Mouse (Mus musculus) limb, embryonic 14.5 days (tissue): ENCODE results near the gene Pex11g. TPM values are rescaled to one million over a fixed set of nuclear protein-coding genes. Genes with fewer than 3 reads are reported as not detected.

Experiments
- ATAC-seq: fragments of 200-750 bp; cut with Nextera tagmentation; 2 replicates; pipeline ENCODE4 v1.8.0; 2017; ENCODE audit warnings: low read depth, moderate number of reproducible peaks, moderate TSS enrichment; ENCODE audit not compliant: low FRiP score
- DNase-seq: peaks from one replicate; pipeline ENCODE4 v3.0.0-alpha.2; 2015; ENCODE audit warnings: low spot score
- H3K27ac ChIP-seq: fragments of 300-500 bp; sonication (generic); replicated peaks from 2 replicates; pipeline ENCODE4 v1.5.1; 2014; ENCODE audit warnings: low read depth, mild to moderate bottlenecking, low read length, moderate library complexity, mixed read lengths
- H3K27me3 ChIP-seq: fragments of 300-500 bp; sonication (generic); 2 replicates; pipeline ENCODE4 v1.6.1; 2014; ENCODE audit warnings: low read length, mixed read lengths; ENCODE audit not compliant: control insufficient read depth, insufficient read depth
- H3K36me3 ChIP-seq: fragments of 300-500 bp; sonication (generic); 2 replicates; pipeline ENCODE4 v1.6.1; 2014; ENCODE audit warnings: mild to moderate bottlenecking, low read length, moderate library complexity, mixed read lengths; ENCODE audit not compliant: control insufficient read depth, insufficient read depth
- H3K4me1 ChIP-seq: fragments of 300-500 bp; sonication (generic); 2 replicates; pipeline ENCODE4 v1.6.1; 2014; ENCODE audit warnings: antibody characterized with exemption, low read length, mixed read lengths; ENCODE audit not compliant: control insufficient read depth, insufficient read depth
- H3K4me2 ChIP-seq: fragments of 300-500 bp; sonication (generic); replicated peaks from 2 replicates; pipeline ENCODE4 v1.6.1; 2014; ENCODE audit warnings: low read depth, mild to moderate bottlenecking, low read length, moderate library complexity; ENCODE audit not compliant: severe bottlenecking
- H3K4me3 ChIP-seq: fragments of 300-500 bp; sonication (generic); replicated peaks from 2 replicates; pipeline ENCODE4 v1.5.1; 2014; ENCODE audit warnings: low read length
- H3K9ac ChIP-seq: fragments of 300-500 bp; sonication (generic); 2 replicates; pipeline ENCODE4 v1.6.1; 2014; ENCODE audit warnings: mild to moderate bottlenecking, low read depth, low read length, moderate library complexity; ENCODE audit not compliant: severe bottlenecking
- H3K9me3 ChIP-seq: fragments of 300-500 bp; sonication (generic); 2 replicates; pipeline ENCODE4 v1.6.1; 2016; ENCODE audit warnings: low read length; ENCODE audit not compliant: control insufficient read depth
- POLR2A ChIP-seq: fragments of 200-500 bp; IDR thresholded peaks from 2 replicates; pipeline ENCODE4 v1.8.0; 2012; ENCODE audit warnings: inconsistent platforms, mild to moderate bottlenecking, moderate library complexity, borderline replicate concordance; ENCODE audit not compliant: insufficient read depth, insufficient read length; ENCODE audit errors: extremely low read depth
- WGBS: fragments of 180-500 bp; shearing (Covaris S2); extraction: QIAGEN DNeasy Blood & Tissue Kit; methylation state at CpG from one replicate; pipeline ENCODE4 v1.1.7; 2014; 5-methylcytosine and 5-hydroxymethylcytosine counted together
- polyA plus RNA-seq, 2 experiments: library from polyadenylated mRNA; depleted of rRNA in 1 of 2; stranded (reverse) in 1 of 2; unstranded in 1 of 2; fragments of >200 nt; fragmentation: Nextera tagmentation in 1 of 2; extraction: Ambion mirVana in 1 of 2; gene quantifications; 2 replicates each; pipeline versions ENCODE4 v1.2.1 to v1.2.3; 2012 to 2014

Gene Pex11g
- polyA plus RNA-seq, 2 experiments, result 4.7 to 6.0 TPM

DNA sequence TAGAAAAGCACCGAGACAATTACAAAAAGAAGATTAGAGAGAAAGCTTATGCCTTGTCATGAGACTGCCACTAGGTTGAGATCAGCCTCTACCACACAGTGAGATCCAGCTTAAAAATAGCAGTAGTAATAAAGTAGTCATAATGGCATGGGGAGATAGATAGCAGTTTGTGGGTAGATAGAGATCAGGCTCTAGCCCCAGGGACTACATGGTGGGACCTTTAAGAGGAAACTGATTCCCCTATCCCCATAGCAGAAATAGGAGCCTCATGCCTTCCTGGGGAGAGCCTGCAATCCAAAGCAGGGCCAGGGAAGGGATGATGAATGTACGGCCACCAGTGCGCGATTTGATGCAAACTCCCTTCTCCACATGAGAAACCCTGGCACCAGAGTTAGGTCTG is 52.2 kb downstream of the Pex11g start:
- no peaks in the 10 kb centered on the region for H3K9me3 ChIP-seq
- peaks cover 15% of the 10 kb centered on the region for H3K4me1 ChIP-seq
- no peak for TF ChIP-seq POLR2A
- H3K9ac ChIP-seq, result no peak overlapping the region
- no peak overlapping the region for H3K27ac ChIP-seq
- H3K36me3 ChIP-seq, result no peaks in the 10 kb centered on the region
- ATAC-seq (no peak), DNase-seq (no peak)
- H3K4me2 ChIP-seq, result no peak overlapping the region
- no peaks in the 10 kb centered on the region for H3K27me3 ChIP-seq
- H3K4me3 ChIP-seq, result no peak overlapping the region
- 76% methylated on average over 4 of the region's 4 CpGs for WGBS

DNA sequence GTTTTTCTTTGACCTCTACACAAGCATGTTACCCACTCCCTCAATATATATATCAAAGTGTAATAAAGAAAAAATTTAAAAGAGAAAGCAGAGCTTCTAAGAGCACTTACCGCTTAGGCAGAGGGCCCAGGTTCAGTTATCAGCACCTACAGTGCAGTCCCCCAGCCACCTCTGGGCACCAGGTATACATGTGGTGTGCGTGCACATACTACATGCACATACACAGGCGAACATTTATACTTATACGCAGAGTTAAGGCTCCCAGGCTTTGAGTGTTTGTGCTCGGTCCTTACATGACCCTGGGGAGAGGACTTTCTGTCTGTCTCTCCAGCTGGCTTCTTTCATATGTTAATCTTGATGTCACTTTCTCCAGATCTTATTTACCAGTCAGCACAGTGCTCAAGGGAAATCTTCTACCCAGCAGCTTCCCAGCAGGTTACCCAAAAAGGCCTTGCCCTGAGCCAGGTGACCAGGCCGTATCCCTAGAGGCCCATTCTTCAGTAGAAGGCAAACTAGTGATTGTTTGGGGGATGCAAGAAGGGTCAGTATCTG is 52.8 kb downstream of the Pex11g start:
- WGBS, result 76% methylated on average over 6 of the region's 6 CpGs
- no peak for TF ChIP-seq POLR2A
- H3K4me2 ChIP-seq, result no peak overlapping the region

DNA sequence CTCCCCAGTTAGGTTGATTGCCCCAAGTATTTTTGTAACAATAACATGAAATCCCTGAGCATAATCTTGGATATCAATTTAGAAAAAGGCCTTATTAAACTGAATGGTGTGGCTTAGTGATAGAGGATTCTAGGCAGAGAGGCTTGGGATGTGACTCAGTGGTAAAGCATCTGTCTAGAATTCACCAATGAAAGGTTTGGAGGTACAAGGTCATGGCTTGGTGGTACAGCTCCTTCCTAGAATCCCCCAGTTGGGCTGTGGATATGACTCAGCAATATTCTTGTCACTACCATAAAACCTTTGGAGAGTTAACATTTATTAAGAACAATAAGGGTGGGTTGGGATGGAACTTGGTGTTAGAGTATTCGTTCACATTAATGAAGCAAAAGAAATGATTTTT is 54.7 kb downstream of the Pex11g start:
- no peak for TF ChIP-seq POLR2A
- Histone ChIP-seq H3K27ac (no peak overlapping the region), H3K4me2 (no peak overlapping the region), H3K27me3 (no peaks in the 10 kb centered on the region), H3K36me3 (no peaks in the 10 kb centered on the region; the same call in 1 of the 2 replicates), H3K9ac (no peak overlapping the region), H3K4me1 (peaks cover 1% of the 10 kb centered on the region; the same call in 1 of the 2 replicates), H3K9me3 (no peaks in the 10 kb centered on the region), H3K4me3 (no peak overlapping the region)
- 97% methylated on average over 1 of the region's 1 CpGs for WGBS
- ATAC-seq (no peak), DNase-seq (no peak)

More for the DNA sequence above, 52.8 kb downstream of the Pex11g start:
- H3K9me3 ChIP-seq, result no peaks in the 10 kb centered on the region
- H3K27me3 ChIP-seq, result no peaks in the 10 kb centered on the region
- no peak overlapping the region for H3K9ac ChIP-seq
- H3K36me3 ChIP-seq, result no peaks in the 10 kb centered on the region
- H3K27ac ChIP-seq, result no peak overlapping the region
- no peak for ATAC-seq
- H3K4me3 ChIP-seq, result no peak overlapping the region
- peaks cover 10% of the 10 kb centered on the region for H3K4me1 ChIP-seq
- no peak for DNase-seq

DNA sequence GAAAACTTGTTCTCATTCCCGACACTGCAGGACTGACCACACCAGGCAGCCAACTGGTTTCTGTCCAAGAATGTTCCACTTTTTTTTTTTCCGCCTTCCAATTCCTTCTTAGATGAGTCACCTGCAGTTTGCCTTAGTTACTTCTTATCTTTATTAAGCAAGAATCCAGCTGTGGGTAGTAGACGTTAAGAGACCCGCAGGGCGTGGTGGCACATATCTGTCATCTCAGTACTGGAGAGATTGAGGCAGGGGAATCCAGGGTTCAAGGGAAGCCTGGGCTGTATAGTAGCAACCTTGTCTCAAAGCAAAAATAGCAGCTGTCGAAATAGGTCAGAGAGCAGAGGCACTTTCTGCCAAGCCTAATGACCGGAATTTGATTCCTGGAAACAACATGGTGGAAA is 55.6 kb downstream of the Pex11g start:
- DNase-seq (no peak), ATAC-seq (no peak)
- H3K4me3 ChIP-seq, result no peak overlapping the region
- H3K9me3 ChIP-seq, result no peaks in the 10 kb centered on the region
- WGBS, result 77% methylated on average over 7 of the region's 7 CpGs
- no peak overlapping the region for H3K9ac ChIP-seq
- no peaks in the 10 kb centered on the region for H3K4me1 ChIP-seq
- H3K27me3 ChIP-seq, result no peaks in the 10 kb centered on the region
- no peaks in the 10 kb centered on the region; the same call in 1 of the 2 replicates for H3K36me3 ChIP-seq
- no peak overlapping the region for H3K27ac ChIP-seq
- H3K4me2 ChIP-seq, result no peak overlapping the region
- no peak for TF ChIP-seq POLR2A

DNA sequence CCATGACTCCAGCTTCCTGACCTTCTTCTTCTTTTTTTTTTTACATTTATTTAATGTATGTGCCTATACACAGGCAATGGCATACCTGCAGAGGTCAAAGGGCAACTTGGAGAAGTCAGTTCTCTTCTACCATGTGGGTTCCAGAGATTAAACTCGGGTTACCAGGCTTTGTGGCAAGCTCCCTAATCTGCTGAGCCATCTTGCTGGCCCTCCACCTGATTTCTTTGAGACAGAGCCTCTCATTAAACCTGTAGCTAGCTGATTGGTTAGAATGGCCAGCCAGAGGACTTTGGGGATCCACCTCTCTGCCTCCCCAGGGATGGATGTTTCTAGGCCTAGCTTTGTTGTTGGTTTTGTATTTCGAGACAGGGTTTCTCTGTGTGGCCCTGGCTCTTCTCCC is 56.4 kb downstream of the Pex11g start:
- Histone ChIP-seq H3K36me3 (no peaks in the 10 kb centered on the region; the same call in 1 of the 2 replicates), H3K27me3 (no peaks in the 10 kb centered on the region), H3K9me3 (no peaks in the 10 kb centered on the region), H3K4me2 (no peak overlapping the region), H3K4me3 (no peak overlapping the region), H3K9ac (no peak overlapping the region), H3K27ac (no peak overlapping the region), H3K4me1 (no peaks in the 10 kb centered on the region)
- TF ChIP-seq POLR2A, result no peak
- DNase-seq (no peak), ATAC-seq (no peak)
- WGBS, result 91% methylated on average over 2 of the region's 2 CpGs
